Mouse (Mus musculus): Measurements from ENCODE around the gene Grasp. TPM values are rescaled to one million over a fixed set of nuclear protein-coding genes. Genes with fewer than 3 reads are reported as not detected.

The Grasp gene
- polyA plus RNA-seq, 1 experiment from 2014 or later, result 2.3 TPM

- 86% methylated on average over 3 of the region's 3 CpGs for WGBS
- ATAC-seq, result no peak
- Histone ChIP-seq H3K4me2 (ENCODE audit: low read depth, low read length) (no peak overlapping the region), H3K27ac (ENCODE audit: low read length) (no peak overlapping the region), H3K4me1 (ENCODE audit: control insufficient read depth, insufficient read depth, low read length) (no peaks in the 10 kb centered on the region), H3K9me3 (ENCODE audit: control insufficient read depth, low read length) (no peaks in the 10 kb centered on the region), H3K36me3 (ENCODE audit: control insufficient read depth, insufficient read depth, low read length) (peaks cover 35% of the 10 kb centered on the region), H3K4me3 (ENCODE audit: low read length) (no peak overlapping the region), H3K9ac (ENCODE audit: low read depth, low read length) (no peak overlapping the region), H3K27me3 (replicated peaks; ENCODE audit: control insufficient read depth, insufficient read depth, low read length) (no peaks in the 10 kb centered on the region)
Measured at GRCm38 (mm10) chr15:101201414-101201813, 22.6 kb upstream of the Grasp start.

DNA sequence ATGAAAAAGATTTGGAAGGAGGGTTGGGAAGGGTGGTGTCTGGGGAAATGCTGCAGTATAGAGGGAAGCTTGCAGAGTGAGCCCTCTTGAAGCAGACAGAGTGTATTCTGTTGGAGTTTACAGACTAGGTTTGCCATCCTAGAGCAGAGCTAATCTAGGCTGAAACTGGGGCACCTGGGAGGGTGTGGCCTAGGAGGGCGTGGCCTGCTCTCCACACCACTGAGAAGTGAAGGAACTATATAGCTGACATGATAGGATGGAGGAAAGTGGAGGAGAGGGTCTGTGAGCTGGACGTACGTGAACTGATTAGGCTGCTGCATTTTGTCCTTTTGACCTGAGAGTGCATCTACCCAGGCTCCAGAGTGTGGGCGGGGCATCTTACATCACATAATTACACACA is 20.3 kb upstream of the Grasp start:
- Histone ChIP-seq H3K4me1 (ENCODE audit: control insufficient read depth, insufficient read depth, low read length) (no peaks in the 10 kb centered on the region), H3K4me2 (ENCODE audit: low read depth, low read length) (no peak overlapping the region), H3K9ac (ENCODE audit: low read depth, low read length) (no peak overlapping the region), H3K4me3 (ENCODE audit: low read length) (no peak overlapping the region), H3K27me3 (replicated peaks; ENCODE audit: control insufficient read depth, insufficient read depth, low read length) (no peaks in the 10 kb centered on the region), H3K9me3 (ENCODE audit: control insufficient read depth, low read length) (no peaks in the 10 kb centered on the region), H3K27ac (ENCODE audit: low read length) (no peak overlapping the region), H3K36me3 (ENCODE audit: control insufficient read depth, insufficient read depth, low read length) (peaks cover 31% of the 10 kb centered on the region)
- ATAC-seq, result peak; percentile 60
- WGBS, result 70% methylated on average over 4 of the region's 4 CpGs

DNA sequence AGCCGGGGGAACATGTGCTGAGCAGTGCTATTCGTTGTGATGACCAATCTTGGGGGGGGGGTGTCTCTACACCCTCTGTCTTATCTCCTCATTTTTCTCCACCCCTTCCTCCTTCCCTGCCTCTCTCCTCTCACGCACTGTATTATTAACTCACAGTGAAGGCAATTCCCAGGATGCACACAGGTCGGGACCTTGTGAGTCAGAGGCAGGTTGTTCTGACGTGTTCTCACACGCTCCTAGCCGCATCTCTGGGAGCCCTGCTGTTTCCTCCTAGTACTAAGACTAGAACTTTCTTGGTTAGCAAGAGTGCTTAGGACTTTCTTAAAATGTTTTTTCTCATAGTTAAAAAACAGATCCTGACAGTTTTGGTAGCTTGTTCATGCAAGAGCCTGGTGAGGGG is 19.2 kb upstream of the Grasp start:
- whole genome bisulfite sequencing, result 83% methylated on average over 7 of the region's 7 CpGs
- H3K9me3 ChIP-seq (ENCODE audit: control insufficient read depth, low read length), result no peaks in the 10 kb centered on the region
- H3K27me3 ChIP-seq (replicated peaks; ENCODE audit: control insufficient read depth, insufficient read depth, low read length), result no peaks in the 10 kb centered on the region
- ATAC-seq, result no peak
- H3K27ac ChIP-seq (ENCODE audit: low read length), result no peak overlapping the region
- H3K4me3 ChIP-seq (ENCODE audit: low read length), result no peak overlapping the region
- H3K4me1 ChIP-seq (ENCODE audit: control insufficient read depth, insufficient read depth, low read length), result no peaks in the 10 kb centered on the region
- H3K36me3 ChIP-seq (ENCODE audit: control insufficient read depth, insufficient read depth, low read length), result peaks cover 28% of the 10 kb centered on the region
- no peak overlapping the region for H3K4me2 ChIP-seq (ENCODE audit: low read depth, low read length)
- H3K9ac ChIP-seq (ENCODE audit: low read depth, low read length), result no peak overlapping the region

GRCm38 (mm10) chr15:101210228-101210627 is 13.8 kb upstream of the Grasp start:
- peaks cover 14% of the 10 kb centered on the region; the same call in 1 of the 2 replicates for H3K36me3 ChIP-seq (ENCODE audit: control insufficient read depth, insufficient read depth, low read length)
- WGBS, result 66% methylated on average over 6 of the region's 6 CpGs

DNA sequence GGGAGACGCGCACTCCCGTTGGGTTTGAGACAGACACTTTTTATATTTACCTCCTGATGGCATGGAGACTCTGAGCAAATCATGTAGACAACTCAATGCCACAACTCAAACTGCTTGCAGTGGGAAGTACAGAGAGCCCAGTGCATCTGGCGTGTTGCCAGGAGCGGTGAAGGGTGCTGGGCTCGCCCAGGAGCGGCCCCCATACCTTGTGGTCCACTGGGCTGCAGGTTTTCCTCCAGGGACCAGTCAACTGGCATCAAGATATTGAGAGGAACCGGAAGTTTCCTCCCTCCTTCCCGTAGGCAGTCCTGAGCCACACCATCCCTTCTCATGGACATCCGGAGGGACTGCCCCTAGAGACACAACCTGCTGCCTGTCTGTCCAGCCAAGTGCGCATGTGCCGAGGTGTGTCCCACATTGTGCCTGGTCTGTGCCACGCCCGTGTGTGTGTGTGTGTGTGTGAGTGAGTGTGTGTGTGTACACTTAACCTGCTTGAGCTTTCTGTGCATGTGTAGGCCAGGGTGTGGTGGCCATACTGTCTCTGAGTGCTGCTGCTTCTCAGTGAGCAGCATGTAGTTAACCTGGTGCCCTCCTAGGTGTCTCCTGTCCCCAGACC is 12.9 kb upstream of the Grasp start:
- H3K27ac ChIP-seq (ENCODE audit: low read length), result no peak overlapping the region
- H3K36me3 ChIP-seq (ENCODE audit: control insufficient read depth, insufficient read depth, low read length), result peaks cover 14% of the 10 kb centered on the region; the same call in 1 of the 2 replicates
- no peaks in the 10 kb centered on the region for H3K27me3 ChIP-seq (replicated peaks; ENCODE audit: control insufficient read depth, insufficient read depth, low read length)
- ATAC-seq, result 0 out of 2 replicates have a peak, but pooled peaks have one; percentile 9
- H3K4me2 ChIP-seq (ENCODE audit: low read depth, low read length), result no peak overlapping the region
- H3K4me1 ChIP-seq (ENCODE audit: control insufficient read depth, insufficient read depth, low read length), result no peaks in the 10 kb centered on the region
- no peak overlapping the region for H3K9ac ChIP-seq (ENCODE audit: low read depth, low read length)
- H3K4me3 ChIP-seq (ENCODE audit: low read length), result no peak overlapping the region
- no peaks in the 10 kb centered on the region for H3K9me3 ChIP-seq (ENCODE audit: control insufficient read depth, low read length)
- 83% methylated on average over 14 of the region's 14 CpGs for WGBS

More at GRCm38 (mm10) chr15:101210228-101210627, 13.8 kb upstream of the Grasp start:
- no peak overlapping the region for H3K27ac ChIP-seq (ENCODE audit: low read length)
- H3K9ac ChIP-seq (ENCODE audit: low read depth, low read length), result no peak overlapping the region
- H3K4me2 ChIP-seq (ENCODE audit: low read depth, low read length), result no peak overlapping the region
- H3K4me3 ChIP-seq (ENCODE audit: low read length), result no peak overlapping the region
- H3K4me1 ChIP-seq (ENCODE audit: control insufficient read depth, insufficient read depth, low read length), result no peaks in the 10 kb centered on the region
- no peaks in the 10 kb centered on the region for H3K27me3 ChIP-seq (replicated peaks; ENCODE audit: control insufficient read depth, insufficient read depth, low read length)
- ATAC-seq, result peak; percentile 53; the same call in 1 of the 2 replicates
- no peaks in the 10 kb centered on the region for H3K9me3 ChIP-seq (ENCODE audit: control insufficient read depth, low read length)

GRCm38 (mm10) chr15:101212435-101212834 is 11.6 kb upstream of the Grasp start:
- H3K4me1 ChIP-seq (ENCODE audit: control insufficient read depth, insufficient read depth, low read length), result no peaks in the 10 kb centered on the region
- no peaks in the 10 kb centered on the region for H3K27me3 ChIP-seq (replicated peaks; ENCODE audit: control insufficient read depth, insufficient read depth, low read length)
- 72% methylated on average over 14 of the region's 14 CpGs for WGBS
- no peak overlapping the region for H3K27ac ChIP-seq (ENCODE audit: low read length)
- H3K36me3 ChIP-seq (ENCODE audit: control insufficient read depth, insufficient read depth, low read length), result peaks cover 14% of the 10 kb centered on the region; the same call in 1 of the 2 replicates
- no peaks in the 10 kb centered on the region for H3K9me3 ChIP-seq (ENCODE audit: control insufficient read depth, low read length)
- H3K9ac ChIP-seq (ENCODE audit: low read depth, low read length), result no peak overlapping the region
- H3K4me2 ChIP-seq (ENCODE audit: low read depth, low read length), result no peak overlapping the region
- no peak overlapping the region for H3K4me3 ChIP-seq (ENCODE audit: low read length)
- 0 out of 2 replicates have a peak, but pooled peaks have one; percentile 17 for ATAC-seq

DNA sequence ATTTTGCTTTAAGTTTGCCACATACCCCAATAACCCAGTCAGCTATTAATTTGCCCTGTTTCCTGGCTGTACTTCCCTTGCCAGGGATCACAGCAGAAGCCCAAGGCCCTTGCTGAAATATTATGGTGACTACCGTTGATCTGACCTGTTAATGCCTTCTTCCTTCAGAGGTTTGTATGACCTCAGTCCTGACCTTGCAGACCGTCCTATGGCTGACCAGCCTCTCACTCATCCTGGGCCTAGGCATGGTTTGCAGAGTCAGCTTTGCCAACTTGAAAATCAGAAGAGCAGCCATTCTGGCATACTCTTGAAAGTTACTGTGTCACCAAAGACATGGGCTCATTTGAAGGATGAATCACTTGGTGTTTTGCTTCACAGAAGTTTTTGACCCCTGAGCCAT is 8.9 kb upstream of the Grasp start:
- WGBS, result 58% methylated on average over 2 of the region's 2 CpGs
- H3K4me3 ChIP-seq (ENCODE audit: low read length), result no peak overlapping the region
- no peaks in the 10 kb centered on the region for H3K9me3 ChIP-seq (ENCODE audit: control insufficient read depth, low read length)
- no peak overlapping the region for H3K9ac ChIP-seq (ENCODE audit: low read depth, low read length)
- H3K4me1 ChIP-seq (ENCODE audit: control insufficient read depth, insufficient read depth, low read length), result no peaks in the 10 kb centered on the region
- no peak overlapping the region for H3K4me2 ChIP-seq (ENCODE audit: low read depth, low read length)
- no peak overlapping the region for H3K27ac ChIP-seq (ENCODE audit: low read length)
- no peak for ATAC-seq
- H3K36me3 ChIP-seq (ENCODE audit: control insufficient read depth, insufficient read depth, low read length), result peaks cover 14% of the 10 kb centered on the region; the same call in 1 of the 2 replicates
- H3K27me3 ChIP-seq (replicated peaks; ENCODE audit: control insufficient read depth, insufficient read depth, low read length), result no peaks in the 10 kb centered on the region

DNA sequence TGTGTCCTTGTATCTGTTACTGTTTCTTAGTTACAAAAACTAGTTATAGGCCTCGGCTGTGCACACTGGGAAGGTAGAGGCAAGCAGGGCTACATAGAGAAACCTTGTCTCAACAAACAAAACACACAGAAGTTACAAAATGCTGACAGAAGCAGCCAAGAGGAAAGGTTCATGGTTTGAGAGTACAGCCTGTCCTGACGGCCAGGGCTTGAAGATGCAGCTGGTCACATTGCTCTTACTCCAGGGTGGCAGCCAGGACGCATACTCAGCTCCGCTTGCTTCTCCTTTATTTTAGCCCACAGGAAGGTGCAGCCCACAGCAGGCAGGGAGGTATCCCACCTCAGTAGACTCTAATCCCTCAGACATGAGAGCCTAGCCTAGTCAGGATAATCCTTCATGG is 8.0 kb upstream of the Grasp start:
- H3K27ac ChIP-seq (ENCODE audit: low read length), result no peak overlapping the region

GRCm38 (mm10) chr15:101220905-101221297 is 3.1 kb upstream of the Grasp start:
- H3K36me3 ChIP-seq (ENCODE audit: control insufficient read depth, insufficient read depth, low read length), result no peaks in the 10 kb centered on the region
- H3K9ac ChIP-seq (ENCODE audit: low read depth, low read length), result no peak overlapping the region
- H3K4me2 ChIP-seq (ENCODE audit: low read depth, low read length), result no peak overlapping the region
- H3K9me3 ChIP-seq (ENCODE audit: control insufficient read depth, low read length), result no peaks in the 10 kb centered on the region
- H3K27me3 ChIP-seq (replicated peaks; ENCODE audit: control insufficient read depth, insufficient read depth, low read length), result no peaks in the 10 kb centered on the region
- no peak for ATAC-seq
- 16% methylated on average over 8 of the region's 8 CpGs for WGBS
- peaks cover 31% of the 10 kb centered on the region for H3K4me1 ChIP-seq (ENCODE audit: control insufficient read depth, insufficient read depth, low read length)
- H3K27ac ChIP-seq (ENCODE audit: low read length), result 0 out of 2 replicates have a peak overlapping the region, but pooled peaks have one; percentile 38
- no peak overlapping the region for H3K4me3 ChIP-seq (ENCODE audit: low read length)

More for the DNA sequence above, 8.0 kb upstream of the Grasp start:
- H3K9ac ChIP-seq (ENCODE audit: low read depth, low read length), result no peak overlapping the region
- no peaks in the 10 kb centered on the region for H3K9me3 ChIP-seq (ENCODE audit: control insufficient read depth, low read length)
- H3K4me3 ChIP-seq (ENCODE audit: low read length), result no peak overlapping the region
- 82% methylated on average over 4 of the region's 4 CpGs for WGBS
- H3K36me3 ChIP-seq (ENCODE audit: control insufficient read depth, insufficient read depth, low read length), result peaks cover 7% of the 10 kb centered on the region; the same call in 1 of the 2 replicates
- H3K4me2 ChIP-seq (ENCODE audit: low read depth, low read length), result no peak overlapping the region
- ATAC-seq, result no peak
- H3K27me3 ChIP-seq (replicated peaks; ENCODE audit: control insufficient read depth, insufficient read depth, low read length), result no peaks in the 10 kb centered on the region
- H3K4me1 ChIP-seq (ENCODE audit: control insufficient read depth, insufficient read depth, low read length), result peaks cover 6% of the 10 kb centered on the region

All from intestine, embryonic 16.5 days (tissue).